Mouse (Mus musculus) heart, postnatal 0 days (tissue): ENCODE data around the gene Eral1.

Experiments
- CTCF ChIP-seq: IDR thresholded peaks from 2 replicates; pipeline ENCODE4 v1.5.1; 2016; ENCODE audit warnings: antibody characterized with exemption, control low read depth, low read depth
- EP300 ChIP-seq: IDR thresholded peaks from 2 replicates; pipeline ENCODE4 v1.6.1; 2016; ENCODE audit warnings: antibody characterized with exemption, low read depth

DNA sequence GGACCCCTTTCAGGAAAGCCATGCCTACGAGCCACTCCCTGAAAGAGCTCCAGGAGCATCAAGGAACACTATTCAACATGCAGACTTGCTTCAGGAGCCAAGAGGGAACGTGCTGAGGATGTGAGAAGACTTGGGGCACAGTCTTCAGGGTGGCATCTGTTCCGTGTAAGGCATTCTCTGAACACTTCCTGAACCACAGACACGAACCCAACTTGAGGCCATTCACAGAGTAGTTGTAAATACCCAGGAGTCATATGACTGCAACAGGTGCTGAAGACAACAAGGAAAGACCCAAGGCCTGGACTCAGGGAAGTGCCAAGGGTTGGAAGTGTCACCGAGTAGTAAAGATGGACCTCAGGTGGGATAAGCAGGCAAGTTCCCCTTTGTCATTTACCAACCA, 12.6 kb downstream of the Eral1 start:
- TF ChIP-seq EP300 (no peak), CTCF (no peak)
